Mouse (Mus musculus) thymus, postnatal 10 days (tissue): ENCODE data around the gene Ppp2r5e.

Source experiments
- DNase-seq, 2 experiments: peaks; one replicate each; pipeline ENCODE4 v3.0.0; 2021; ENCODE audit warnings: low spot score in 2 of 2

The Ppp2r5e gene

DNA sequence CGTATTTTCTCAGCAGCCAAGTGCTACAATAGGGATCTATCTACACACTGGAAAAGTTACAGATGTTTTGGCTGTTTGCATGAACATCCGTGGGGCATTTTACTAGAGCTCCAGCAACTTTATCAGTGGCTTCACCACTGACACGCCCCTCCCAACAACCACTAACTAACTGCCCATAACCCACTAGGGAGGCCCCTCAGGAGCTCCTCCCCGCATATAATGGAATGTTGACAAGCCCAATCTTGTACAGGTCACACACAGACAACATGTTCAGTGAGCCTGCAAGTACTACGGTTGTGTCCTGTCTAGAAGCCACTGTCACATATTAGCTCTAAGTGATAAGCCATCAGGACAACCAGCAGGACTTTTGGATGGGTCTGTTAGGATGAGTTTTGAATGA lies 18.8 kb downstream of the Ppp2r5e start:
- DNase-seq = no peak

DNA sequence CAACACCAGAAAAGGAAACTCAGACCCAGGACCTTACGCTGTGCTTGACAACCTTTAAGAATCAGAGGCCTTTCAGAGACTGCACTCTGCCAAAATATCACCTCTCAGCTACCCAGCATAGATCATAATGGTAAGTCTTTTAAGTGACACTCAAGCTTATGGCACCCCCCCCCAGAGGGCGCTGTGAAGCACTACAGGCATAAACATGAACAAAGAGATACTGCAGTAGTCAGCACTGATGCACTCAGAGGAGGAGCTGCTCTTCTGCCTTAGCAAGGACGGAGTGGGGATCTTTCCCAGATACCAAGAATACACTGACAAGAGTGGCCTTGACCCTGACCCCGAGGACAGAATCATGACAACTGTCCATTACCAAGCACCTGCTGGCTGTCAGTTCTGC lies 23.8 kb downstream of the Ppp2r5e start:
- DNase-seq = peak; percentile 45 to 70

DNA sequence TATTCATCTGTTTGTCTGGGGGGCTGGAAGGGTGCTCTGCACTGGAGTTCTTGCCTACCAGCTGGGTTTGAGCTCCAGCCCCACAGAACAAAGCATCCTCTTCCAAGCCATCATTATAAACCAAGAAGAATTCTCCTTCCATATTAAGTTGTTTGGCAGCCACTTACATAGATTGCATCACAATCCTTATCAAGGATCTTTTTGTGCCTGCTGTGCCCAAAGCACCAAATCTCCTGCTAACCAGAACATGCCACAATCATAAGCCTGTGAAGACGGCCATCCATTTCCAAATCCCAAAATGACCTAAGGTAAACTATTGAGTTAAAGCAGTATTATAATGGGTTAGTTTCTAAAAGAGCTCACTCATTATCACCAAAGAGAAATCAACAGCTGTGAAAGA lies 25.9 kb downstream of the Ppp2r5e start:
- no peak for DNase-seq

DNA sequence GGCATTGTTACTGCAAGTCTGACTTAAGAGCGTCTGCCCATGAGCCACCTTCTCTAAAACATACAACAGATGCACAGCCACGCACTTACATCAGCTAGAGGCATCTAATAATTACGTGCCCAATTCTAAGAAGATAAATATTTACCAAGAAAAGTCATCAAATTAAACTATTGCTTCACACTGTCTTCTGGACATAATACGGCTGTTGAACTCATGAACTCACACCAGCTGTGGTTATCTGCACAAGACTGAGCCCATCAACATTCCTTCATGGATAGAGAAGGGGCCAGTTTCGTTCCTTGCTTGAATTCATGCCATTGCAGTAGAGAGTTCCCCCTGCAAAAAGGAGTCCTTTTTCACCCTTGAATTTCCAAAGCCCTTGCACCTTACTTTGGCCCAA lies 28.3 kb downstream of the Ppp2r5e start:
- DNase-seq = no peak

DNA sequence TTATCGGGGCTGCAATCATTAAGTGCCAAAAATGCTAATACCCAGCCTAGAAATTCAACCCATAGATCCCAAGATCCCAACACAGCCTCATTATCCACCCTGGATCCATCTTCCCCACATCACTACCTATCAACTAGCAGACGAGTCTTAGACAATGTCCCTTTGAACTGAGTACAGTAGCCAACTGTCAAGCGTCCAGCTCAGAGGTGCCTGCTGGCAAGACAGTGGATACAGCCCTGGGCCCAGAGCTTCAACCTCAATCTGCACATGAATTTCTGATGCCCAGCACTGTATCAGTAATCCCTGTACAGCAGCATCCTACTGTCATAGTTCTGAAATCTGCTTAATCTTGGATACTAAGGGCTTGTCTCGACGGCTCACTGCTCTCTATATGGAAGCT lies 30.3 kb downstream of the Ppp2r5e start:
- no peak for DNase-seq

DNA sequence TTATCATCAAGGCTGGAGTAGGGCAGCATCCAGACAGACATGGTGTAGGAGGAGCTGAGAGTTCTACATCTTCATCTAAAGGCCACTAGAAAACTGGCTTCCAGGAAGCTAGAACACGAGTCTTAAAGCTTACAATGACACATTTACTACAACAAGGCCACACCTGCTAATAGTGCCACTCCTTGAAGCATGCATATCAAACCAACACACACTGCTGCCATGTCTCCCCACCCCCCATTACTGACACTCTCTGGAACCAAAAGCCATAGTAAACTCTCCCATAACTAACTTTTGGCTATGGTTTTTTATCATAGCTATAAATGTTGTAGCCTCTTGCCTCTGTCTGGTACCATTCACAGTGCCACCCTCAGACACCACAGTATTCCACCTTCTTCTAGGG lies 31.5 kb downstream of the Ppp2r5e start:
- no peak for DNase-seq

DNA sequence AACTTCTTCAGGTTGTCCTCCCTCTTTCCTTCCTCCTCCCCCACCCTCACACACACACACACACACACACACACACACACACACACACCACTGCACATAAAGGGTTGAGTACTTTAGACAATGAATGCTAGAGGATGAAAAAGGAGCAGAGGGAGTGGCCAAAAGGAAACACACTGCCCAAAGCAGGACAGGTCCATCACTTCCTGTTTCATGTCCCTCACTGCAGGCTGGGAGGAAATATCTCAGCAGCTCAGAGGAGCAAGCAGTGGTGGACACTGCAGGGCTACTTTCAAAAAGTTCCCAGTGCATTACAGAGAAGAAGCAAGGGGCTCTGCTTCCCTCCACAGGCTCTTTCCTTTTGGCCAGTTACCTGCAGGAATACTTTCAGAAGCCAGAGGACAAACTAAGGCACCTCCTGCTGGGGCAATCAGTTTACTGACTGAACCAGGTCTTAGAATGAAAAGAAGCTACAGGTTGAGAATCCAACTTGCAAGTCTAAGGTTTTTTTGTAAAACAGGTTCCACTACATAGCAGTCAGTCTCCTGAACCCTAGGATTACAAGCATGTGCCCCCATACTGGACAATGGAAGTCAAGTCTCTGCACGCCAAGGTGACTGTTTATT lies 32.9 kb downstream of the Ppp2r5e start:
- DNase-seq = no peak

DNA sequence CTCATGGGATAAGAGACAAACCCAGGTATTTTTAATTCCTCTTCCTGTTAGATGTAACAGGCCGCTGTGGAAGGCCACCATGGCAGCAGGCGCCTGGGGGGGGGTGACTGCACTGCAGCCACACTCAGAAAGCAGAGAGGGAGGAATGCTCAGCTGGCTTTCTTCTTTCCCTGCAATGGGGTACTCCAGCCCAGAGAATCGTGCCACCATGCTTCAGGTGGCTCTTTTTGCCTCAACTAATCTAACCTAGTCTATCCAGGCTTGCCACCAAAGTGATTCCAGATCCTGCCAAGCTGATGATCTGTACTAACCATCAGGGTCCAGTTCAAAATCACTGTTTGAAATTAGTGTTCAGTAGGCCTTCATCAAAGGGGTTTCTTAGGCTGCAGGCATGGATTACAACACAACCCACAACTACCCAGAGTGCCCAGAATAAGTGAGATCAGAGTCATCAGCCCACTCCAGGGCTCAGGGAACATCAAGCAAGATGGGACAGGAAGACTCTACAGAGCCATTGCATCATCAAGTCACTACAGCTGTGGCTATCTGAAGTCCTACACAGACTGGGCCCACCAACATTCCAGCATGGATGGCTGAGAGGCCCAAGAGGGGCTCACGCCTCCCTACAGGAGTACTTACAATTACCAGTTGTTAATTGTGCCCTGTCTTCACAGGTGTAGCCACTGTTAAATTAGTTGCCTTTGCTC lies 35.2 kb downstream of the Ppp2r5e start:
- DNase-seq = no peak

DNA sequence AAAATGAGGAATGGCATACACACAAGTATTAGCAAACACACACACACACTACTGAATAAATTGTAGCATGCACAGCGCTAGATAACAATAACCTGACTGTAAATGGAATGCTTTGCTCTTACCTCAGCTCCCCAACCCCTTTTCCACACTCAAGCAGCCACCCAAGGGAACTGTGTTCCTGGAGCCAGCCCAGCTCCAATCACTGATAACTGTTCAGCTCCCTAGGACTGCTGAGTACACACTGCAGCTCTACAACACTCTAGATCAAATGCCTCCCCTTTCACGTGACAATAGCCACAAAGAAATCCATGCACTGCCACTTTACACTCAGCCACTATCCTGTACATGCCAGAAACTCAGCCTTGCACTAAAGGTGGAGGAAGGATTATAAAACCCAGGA lies 36.8 kb downstream of the Ppp2r5e start:
- no peak for DNase-seq

DNA sequence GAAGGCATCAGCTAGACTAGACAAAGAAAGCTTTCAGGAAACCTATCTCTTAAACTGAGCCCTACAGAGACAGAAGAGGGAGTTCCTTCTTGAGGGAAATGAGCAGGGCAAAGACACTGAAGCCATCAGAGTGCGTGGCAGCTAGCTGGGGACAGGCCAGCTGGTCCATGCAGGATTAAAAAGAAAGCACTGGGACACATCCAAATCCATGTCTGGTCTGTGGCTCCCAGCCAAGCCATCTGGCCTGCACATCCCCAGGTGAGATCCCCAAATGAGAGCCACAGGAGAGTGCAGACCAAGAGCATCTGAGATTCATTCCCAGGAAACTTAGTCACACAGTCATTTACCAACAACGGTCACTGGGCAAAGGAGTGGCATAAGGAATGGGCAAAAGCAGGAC lies 38.2 kb downstream of the Ppp2r5e start:
- no peak for DNase-seq

DNA sequence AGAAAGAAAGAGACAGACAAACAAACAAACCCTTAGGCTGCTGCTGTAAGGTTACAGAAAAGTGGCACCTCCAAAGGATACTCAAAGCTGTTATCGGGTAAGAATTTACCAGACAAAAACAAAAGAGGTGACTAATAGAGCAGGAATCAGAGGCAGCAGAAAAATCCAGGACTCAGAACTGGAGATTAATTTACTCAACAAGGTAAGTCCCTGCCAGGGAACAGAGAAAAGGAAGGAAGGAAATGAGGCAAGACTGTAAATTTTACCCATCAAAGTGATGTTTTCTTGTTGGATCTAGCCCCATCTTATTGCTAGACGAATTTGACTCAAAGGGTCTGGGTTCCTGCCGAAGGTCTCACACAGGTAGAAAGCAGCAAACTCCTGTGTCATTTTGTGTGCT lies 41.0 kb downstream of the Ppp2r5e start:
- no peak for DNase-seq

DNA sequence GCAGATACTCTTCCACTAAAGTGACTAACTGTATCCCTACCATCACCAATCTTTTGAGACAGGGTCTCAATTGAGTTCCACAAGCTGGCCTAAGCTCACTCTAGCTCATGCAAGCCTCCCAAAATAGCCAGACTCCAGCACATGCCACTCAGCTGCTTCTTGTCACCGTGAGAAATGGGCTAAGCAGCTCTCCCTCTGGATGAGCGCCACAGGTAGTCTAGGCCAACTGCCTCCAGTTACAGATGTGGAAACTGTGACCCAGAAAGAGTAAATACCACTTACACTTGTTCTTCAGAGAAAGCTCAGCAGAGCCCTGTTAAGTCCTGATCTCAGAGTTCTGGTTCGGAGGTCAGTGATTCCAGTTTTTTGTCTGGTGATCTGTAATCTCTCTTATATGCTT lies 43.7 kb downstream of the Ppp2r5e start:
- no peak for DNase-seq

DNA sequence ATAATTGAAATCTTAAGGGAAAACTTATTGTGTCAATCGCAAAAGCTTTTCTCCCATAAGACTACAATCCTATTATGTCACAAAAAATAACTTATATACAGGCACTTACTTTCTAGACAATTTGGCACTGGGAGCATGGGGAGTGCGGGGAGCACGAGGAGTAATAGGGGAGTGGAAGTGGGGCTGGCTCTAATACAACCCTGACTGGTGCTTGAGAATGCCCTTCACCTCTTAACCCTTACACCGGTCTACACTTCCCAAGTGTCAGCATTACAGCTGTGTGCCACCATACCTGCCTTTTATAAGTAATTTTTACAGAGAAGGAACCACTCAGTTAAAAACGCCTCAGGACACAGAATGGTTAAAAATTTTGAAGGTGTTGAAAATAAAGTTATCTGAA lies 44.4 kb downstream of the Ppp2r5e start:
- no peak for DNase-seq

DNA sequence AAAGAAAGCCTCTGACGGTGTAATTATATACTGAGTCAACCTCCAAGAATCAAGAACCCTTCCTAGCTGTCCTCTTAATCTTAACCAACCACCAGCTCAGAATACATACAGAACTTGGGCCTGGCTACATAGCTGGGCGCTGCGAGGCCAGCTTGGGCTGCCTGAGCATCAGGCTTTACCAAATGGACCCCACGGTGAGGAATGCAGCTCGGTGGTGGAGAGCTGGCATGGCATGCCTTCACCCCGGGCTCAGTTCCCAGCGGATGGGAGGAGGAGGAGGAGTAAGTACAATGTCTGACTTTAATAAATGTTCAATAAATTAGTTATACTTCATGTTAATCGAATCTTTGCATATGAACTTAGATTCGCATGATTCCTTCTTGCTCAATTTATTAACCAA lies 47.0 kb downstream of the Ppp2r5e start:
- no peak for DNase-seq

DNA sequence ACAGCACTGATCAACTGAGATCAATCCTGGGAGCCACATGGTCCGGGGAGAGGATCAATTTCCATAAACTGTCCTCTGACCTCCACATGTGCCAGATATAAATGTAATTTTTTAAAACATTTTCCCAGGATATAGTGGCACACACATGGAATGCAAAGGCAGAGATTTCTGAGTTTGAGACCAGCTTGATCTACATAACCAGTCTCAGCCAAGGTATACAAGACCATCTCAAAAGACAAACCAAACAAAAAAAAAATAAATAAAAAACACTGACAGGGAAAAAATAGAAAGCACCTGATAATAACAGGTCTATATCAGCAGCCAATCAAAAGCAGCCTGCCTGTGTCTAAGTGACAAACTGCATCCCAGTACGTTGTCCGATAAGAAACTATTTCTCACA lies 48.9 kb downstream of the Ppp2r5e start:
- no peak for DNase-seq

DNA sequence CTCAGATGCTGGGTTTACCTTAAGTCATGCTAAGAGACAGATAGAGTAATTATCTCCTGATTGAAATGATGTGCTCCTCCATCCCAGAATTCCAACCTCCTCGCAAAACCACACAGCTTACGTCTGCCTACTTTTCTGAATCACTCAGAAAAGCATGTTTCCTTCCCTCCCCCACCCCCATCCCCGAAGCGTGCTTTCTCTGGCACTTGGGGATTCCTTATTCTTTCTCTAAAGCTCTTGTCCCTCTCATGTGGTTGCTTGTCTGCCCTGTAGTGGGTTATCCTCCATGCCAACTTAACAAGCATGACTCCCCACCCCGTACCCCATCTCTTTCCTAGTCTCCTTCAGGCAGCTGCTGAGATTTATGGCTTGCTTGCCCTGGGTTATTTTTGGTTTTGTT lies 49.8 kb downstream of the Ppp2r5e start:
- no peak for DNase-seq

DNA sequence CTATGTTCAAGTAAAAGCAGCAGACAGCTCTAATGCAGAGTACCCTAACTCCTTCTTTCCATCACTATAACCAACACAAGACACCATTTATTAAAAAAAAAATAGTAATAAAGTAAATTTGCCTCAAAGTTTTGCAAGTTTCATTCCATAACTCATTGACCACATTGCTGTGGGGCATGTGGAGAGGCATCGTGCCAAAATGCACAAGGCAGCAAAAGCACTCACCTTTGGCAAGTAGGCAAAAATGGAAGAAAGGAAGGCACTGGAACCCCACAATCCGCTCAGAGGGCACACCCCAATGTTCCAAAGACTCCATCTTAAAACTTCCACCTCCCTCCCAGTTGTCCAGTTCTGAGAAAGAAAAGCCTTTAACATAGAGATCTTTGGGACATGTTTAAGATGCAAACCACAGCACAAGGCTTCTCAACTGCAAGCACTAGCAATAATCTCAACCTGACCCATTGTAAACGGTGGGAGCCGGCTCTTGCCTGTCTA lies 50.6 kb downstream of the Ppp2r5e start:
- DNase-seq = no peak

DNA sequence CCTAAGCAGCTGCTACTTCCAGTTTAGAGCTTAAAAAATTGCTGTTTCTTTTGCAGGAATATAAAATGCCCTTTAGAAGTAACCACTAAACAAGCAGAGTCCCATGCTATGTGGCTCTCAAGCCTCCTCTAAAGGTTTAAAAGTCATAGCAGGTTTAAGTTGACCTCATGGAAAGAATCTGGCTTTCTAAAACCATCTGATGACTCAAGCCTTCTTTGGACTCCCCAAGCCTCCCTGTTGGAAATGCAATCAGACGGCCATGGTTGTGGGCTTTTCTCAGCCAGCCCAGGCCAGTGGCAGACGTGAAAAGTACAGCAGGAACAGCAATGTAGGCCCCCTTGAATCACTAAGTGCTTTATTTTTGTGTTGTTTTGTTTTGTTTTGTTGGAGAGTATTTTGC lies 51.4 kb downstream of the Ppp2r5e start:
- no peak for DNase-seq

DNA sequence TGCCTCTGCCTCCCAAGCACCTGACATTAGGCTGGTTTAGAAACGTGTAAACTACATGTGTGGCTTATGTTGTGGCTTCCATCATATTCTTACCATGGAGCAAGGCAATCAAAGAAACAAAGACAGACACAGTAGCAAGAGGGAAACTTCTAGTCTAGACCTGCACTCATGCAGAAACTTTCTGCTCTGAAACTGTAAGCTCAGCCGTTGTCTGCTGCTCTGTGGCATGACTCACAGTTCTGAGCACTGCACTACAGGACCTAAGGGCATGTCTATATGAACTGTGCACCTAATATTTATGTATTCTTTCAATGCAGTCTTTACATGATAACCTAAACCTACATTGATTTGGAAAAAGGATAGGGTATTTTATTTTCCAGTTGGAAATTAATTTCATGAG lies 51.8 kb downstream of the Ppp2r5e start:
- DNase-seq = no peak

DNA sequence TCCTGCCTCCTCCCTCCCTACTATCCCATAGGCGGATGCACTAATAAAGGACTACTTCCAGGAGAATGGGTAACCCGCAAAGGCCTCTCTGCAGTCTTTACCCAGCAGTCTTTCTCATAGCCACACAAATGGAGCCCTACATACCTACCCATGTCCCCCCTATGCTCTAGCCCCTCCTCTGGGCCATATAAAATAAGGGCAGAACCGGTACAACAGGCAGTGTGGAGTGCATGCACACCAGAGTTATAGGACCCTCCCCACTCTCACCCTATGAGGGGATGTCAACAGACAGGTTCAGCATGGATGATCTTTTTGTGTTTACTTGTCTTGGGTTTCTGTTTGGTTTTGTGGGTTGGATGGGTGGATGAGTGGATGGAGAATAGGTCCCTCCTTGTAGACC lies 52.7 kb downstream of the Ppp2r5e start:
- no peak for DNase-seq

DNA sequence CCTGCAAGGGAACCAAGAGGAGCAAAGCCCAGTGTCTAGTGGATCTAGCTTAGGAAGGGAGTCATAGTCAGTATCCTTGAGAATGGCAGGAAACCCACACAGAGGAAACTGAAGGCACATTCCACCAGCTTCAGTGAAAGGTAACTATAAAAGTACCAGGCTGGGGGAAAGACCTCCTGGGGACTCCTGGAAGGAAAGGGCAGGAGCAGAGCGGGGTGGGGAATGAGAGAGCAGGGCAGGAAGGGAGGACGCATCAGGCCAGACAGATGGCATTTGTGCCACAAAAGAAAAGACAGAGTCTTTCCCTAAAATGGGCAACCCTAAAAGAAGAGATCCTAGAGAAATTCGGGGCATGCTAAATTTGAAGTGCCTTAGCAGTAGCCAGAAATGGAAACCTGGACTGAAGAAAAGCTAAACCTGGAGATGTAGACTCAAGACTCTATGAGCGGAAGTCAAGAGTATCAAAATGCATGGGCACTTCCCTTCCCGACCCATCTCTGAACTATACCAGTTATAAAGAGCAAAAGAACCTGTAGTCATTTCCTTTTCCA lies 55.3 kb downstream of the Ppp2r5e start:
- DNase-seq = no peak

DNA sequence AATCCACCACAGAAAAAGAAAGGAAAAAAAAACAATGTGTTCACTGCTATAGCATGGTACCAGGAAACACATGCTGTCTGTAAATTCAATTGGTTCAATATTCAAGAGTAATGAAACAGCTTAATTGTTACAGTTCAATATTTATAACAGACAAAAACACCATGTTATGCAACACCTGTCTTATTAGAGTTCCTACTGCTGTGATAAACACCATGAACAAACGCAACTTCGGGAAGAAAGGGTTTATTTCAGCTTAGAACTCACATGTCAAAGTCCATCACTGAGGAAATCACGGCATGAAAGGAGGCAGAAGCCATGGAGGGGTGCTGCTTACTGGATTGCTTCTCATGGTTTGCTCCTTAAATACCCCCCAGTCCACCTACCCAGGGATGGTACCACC lies 56.8 kb downstream of the Ppp2r5e start:
- no peak for DNase-seq

DNA sequence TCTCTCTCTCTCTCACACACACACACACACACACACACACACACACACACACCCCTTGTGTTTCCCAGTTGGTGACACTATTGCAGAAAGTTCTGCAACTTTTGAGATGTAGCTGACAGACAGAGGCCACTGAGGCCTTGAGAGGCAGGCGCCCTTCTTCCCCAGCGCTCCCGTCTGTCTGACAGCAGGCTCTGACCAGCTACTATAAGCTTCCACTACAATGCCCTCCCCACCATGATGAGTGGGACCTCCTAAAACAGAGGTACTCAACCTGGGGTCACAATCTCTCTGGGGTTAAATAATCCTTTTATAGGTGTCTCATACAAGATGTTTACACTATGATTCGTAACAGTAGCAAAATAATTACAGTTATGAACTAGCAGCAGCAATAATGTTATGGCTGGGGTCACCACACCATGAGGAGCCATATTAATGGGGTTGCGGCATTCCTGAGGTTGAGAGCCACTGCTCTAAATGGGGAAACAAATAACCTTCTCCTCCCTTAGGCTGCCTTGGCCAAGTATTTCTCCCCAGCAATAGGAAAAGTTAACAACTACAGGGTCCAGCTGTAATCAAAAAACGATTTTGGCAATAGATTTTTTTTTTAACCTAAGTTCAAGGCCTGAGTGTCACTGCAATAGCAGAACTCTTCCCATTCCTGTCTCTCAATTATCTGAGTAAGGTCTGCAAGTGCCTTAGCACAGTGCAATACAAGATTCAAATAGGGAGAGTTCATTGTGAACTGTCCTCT lies 58.2 kb downstream of the Ppp2r5e start:
- DNase-seq = no peak
